Mouse (Mus musculus) forebrain, embryonic 11.5 days (tissue): ENCODE results near the gene Dirc2. TPM values are rescaled to one million over a fixed set of nuclear protein-coding genes. Genes with fewer than 3 reads are reported as not detected.

Experiments used
- ATAC-seq: fragments of 200-750 bp; cut with Nextera tagmentation; replicated peaks from 2 replicates; pipeline ENCODE4 v1.8.0; 2017; ENCODE audit warnings: moderate TSS enrichment; ENCODE audit not compliant: low FRiP score
- DNase-seq: peaks from one replicate; pipeline ENCODE4 v3.0.0-alpha.2; 2017; ENCODE audit warnings: low spot score
- H3K27ac ChIP-seq: fragments of 300-500 bp; sonication (generic); 2 replicates; pipeline ENCODE4 v1.5.1; 2014; ENCODE audit warnings: low read depth, low read length
- H3K27me3 ChIP-seq: fragments of 300-500 bp; sonication (generic); 2 replicates; pipeline ENCODE4 v1.6.1; 2014; ENCODE audit warnings: mild to moderate bottlenecking, low read length, mixed read lengths; ENCODE audit not compliant: control insufficient read depth, insufficient read depth
- H3K36me3 ChIP-seq: fragments of 300-500 bp; sonication (generic); 2 replicates; pipeline ENCODE4 v1.6.1; 2014; ENCODE audit warnings: mild to moderate bottlenecking, low read length, moderate library complexity, mixed read lengths; ENCODE audit not compliant: control insufficient read depth, insufficient read depth
- H3K4me1 ChIP-seq: fragments of 300-500 bp; sonication (generic); replicated peaks from 2 replicates; pipeline ENCODE4 v1.6.1; 2014; ENCODE audit warnings: low read length, mixed read lengths; ENCODE audit not compliant: control insufficient read depth, insufficient read depth
- H3K4me2 ChIP-seq: fragments of 300-500 bp; sonication (generic); 2 replicates; pipeline ENCODE4 v1.6.1; 2014; ENCODE audit warnings: low read depth, mild to moderate bottlenecking, low read length, moderate library complexity, mixed read lengths; ENCODE audit not compliant: severe bottlenecking
- H3K4me3 ChIP-seq: fragments of 300-500 bp; sonication (generic); 2 replicates; pipeline ENCODE4 v1.5.1; 2014; ENCODE audit warnings: low read depth, low read length
- H3K9ac ChIP-seq: fragments of 300-500 bp; sonication (generic); 2 replicates; pipeline ENCODE4 v1.6.1; 2014; ENCODE audit warnings: low read length
- H3K9me3 ChIP-seq: fragments of 300-500 bp; sonication (generic); 2 replicates; pipeline ENCODE4 v1.6.1; 2016; ENCODE audit warnings: low read length, mixed read lengths; ENCODE audit not compliant: control insufficient read depth
- WGBS: fragments of 180-500 bp; shearing (Covaris S2); extraction: QIAGEN DNeasy Blood & Tissue Kit; methylation state at CpG from one replicate; pipeline ENCODE4 v1.1.7; 2014; 5-methylcytosine and 5-hydroxymethylcytosine counted together
- polyA plus RNA-seq: library from polyadenylated mRNA; unstranded; fragments of >200 nt; fragmentation: Nextera tagmentation; extraction: Ambion mirVana; gene quantifications from 2 replicates; pipeline ENCODE4 v1.2.1, GENCODE M21; 2014

Dirc2 gene
- polyA plus RNA-seq, 1 experiment from 2014 or later = 13.9 TPM

DNA sequence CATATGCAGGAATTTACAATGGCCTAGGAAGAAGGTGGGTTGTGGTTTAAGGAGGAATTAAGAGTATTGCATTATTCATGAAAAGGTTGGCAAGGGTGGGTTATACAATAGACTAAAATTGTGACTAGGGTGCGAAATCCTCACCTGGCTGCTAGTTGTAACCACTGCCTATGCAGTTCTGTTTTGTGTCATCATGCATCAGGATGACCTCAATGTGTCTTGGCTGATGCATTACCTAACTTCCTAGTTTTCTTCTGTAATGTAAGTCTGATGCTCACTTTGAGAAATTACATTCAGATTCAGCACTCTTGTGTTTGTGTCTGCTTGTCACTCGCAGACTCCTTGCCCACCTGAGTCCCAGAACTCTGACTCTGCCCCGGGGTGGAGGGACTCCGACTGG, 17.3 kb downstream of the Dirc2 start:
- ATAC-seq (no peak), DNase-seq (no peak)
- no peaks in the 10 kb centered on the region for H3K4me1 ChIP-seq
- no peak overlapping the region for H3K4me2 ChIP-seq
- H3K4me3 ChIP-seq = no peak overlapping the region
- H3K9me3 ChIP-seq = no peaks in the 10 kb centered on the region
- no peaks in the 10 kb centered on the region for H3K36me3 ChIP-seq
- H3K27ac ChIP-seq = no peak overlapping the region
- WGBS = 92% methylated on average over 4 of the region's 4 CpGs
- H3K27me3 ChIP-seq = no peaks in the 10 kb centered on the region
- H3K9ac ChIP-seq = no peak overlapping the region

DNA sequence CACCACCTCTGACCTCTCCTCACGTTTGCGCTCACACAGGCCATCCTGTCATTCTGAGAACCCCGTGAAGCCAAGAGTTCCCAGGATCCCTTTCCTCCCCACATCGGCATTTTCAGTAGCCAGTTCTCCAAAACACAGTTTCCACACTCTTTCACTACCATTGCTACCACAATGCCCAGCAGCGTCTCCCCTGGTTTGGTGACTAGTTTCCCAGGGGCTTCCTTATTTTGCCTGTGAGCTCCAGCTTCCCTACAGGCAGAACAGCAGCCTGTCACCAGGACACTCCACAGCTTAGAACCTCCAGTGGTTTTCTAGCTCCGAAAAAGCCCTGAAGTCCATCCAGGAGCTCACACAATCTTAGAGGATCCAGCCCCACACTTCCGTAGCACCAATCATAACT, 19.8 kb downstream of the Dirc2 start:
- H3K27ac ChIP-seq = no peak overlapping the region
- ATAC-seq = no peak
- H3K4me3 ChIP-seq = no peak overlapping the region
- H3K4me1 ChIP-seq = no peaks in the 10 kb centered on the region
- H3K4me2 ChIP-seq = no peak overlapping the region
- WGBS = 82% methylated on average over 7 of the region's 7 CpGs
- no peaks in the 10 kb centered on the region for H3K36me3 ChIP-seq
- no peak overlapping the region for H3K9ac ChIP-seq
- no peaks in the 10 kb centered on the region for H3K9me3 ChIP-seq
- H3K27me3 ChIP-seq = no peaks in the 10 kb centered on the region
- no peak for DNase-seq

DNA sequence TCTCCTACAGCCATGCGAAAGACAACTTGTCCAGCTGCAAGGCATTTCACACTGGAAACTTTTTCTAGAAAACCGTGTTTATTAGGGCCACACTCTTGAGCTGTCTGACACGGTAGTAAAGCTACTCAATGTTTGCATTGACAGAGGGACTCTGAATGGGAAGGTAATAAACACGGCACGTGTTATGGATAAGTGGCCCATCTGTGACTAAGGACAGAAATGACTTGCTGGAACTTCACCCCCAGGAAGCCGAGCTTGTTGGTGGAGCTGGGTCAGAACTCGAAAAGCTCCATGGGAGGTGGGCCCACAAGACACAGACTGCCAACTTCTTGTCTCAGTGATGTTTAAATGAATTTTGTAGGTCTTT, 20.9 kb downstream of the Dirc2 start:
- H3K4me1 ChIP-seq = no peaks in the 10 kb centered on the region
- no peaks in the 10 kb centered on the region for H3K27me3 ChIP-seq
- H3K9ac ChIP-seq = no peak overlapping the region
- H3K4me3 ChIP-seq = no peak overlapping the region
- DNase-seq (no peak), ATAC-seq (no peak)
- no peak overlapping the region for H3K27ac ChIP-seq
- no peaks in the 10 kb centered on the region for H3K9me3 ChIP-seq
- H3K36me3 ChIP-seq = no peaks in the 10 kb centered on the region
- H3K4me2 ChIP-seq = no peak overlapping the region
- whole genome bisulfite sequencing = 95% methylated on average over 7 of the region's 7 CpGs

DNA sequence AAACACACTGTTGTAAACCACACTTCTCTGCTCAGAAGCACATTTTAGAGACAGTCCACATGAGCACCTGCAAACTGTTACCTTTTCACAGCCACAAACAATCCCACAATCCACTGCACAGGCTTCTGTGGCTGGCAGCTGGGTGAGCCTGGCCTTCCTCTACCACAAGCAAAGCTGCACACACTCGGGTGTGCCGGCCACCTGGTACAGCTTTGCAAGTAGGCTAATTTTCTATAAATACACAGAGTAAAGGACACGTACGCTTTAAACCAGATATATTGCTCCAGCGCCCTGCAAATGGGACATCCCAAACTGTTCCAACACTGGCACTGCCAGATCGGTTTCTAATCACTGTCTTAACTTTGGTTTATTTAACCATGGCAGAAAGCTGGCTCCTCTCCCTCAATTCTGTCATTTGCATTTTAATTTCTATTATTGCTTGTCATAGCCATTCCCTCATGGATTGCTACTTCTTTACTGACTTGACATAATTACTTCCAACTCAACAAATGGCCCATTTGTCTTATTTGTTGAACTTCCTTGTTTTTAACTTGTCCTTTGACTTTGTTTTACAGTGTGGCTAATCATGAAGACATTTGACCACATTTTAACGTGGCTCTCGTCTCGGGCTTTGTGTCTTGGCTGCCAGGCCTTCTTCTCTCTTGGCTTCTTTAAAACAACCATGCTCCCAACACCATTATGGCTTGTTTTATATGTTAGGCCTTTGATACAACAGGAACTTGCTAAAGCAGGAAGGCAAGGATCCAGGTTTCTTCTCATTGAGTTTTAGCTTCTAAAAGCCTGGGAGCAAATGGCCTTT, 21.5 kb downstream of the Dirc2 start:
- H3K9ac ChIP-seq = no peak overlapping the region
- WGBS = 90% methylated on average over 9 of the region's 9 CpGs
- ATAC-seq (no peak), DNase-seq (no peak)
- H3K4me2 ChIP-seq = no peak overlapping the region
- no peaks in the 10 kb centered on the region for H3K9me3 ChIP-seq
- H3K4me3 ChIP-seq = no peak overlapping the region
- no peak overlapping the region; the same call in 1 of the 2 replicates for H3K27ac ChIP-seq
- no peaks in the 10 kb centered on the region for H3K4me1 ChIP-seq
- no peaks in the 10 kb centered on the region for H3K36me3 ChIP-seq
- no peaks in the 10 kb centered on the region for H3K27me3 ChIP-seq

DNA sequence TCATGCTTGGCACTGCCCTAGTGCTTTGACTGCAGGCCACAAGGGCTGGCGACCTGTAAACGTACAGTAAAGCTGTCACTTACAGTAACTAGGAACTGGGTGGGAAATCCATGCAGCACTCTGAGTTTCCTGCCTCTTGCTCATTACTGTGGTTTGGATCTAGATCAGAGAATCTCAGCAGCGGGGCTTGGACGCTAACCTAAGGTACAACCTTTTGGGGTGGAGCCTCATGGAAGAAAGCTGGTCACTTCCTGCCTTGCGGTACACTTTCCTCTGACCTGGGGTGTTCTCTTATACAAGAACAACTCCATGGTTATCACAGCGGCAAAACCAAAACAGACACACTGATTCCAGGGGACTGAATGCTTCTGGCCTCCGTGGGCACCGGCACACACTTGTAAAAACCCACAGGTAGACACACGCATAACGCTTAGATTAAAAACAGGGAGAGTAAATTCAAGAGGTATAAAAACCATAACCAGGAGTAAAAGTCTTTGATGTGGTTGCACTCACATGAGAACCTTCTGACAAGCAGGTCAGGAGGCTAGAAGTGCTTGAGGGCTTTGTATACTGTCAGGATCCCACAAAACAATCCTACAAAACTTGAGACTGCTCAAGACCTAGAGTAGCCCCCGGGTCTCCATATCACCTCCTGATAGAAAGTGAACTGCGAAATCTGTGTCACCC, 26.8 kb downstream of the Dirc2 start:
- Histone ChIP-seq H3K27ac (no peak overlapping the region), H3K4me3 (no peak overlapping the region), H3K9me3 (no peaks in the 10 kb centered on the region), H3K9ac (no peak overlapping the region), H3K36me3 (no peaks in the 10 kb centered on the region), H3K27me3 (no peaks in the 10 kb centered on the region), H3K4me1 (no peaks in the 10 kb centered on the region), H3K4me2 (no peak overlapping the region)
- DNase-seq (no peak), ATAC-seq (no peak)
- 94% methylated on average over 12 of the region's 12 CpGs for WGBS

DNA sequence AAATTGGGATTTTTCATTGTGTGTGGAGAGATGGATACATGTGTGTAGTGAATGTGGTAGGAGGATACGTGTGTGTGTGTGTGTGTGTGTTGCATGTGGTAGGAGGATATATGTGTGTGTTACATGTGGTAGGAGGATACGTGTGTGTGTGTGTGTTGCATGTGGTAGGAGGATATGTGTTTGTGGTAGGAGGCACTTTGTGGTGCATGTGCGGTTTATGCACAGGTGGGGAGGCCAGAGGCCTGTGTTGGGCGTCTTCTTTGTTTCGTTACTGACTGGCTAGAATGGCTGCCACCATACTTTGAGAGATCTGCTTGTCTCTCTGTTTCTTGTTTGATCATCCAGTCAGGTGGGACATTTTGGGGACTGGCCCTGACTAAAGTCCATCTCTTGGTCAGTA, 27.5 kb downstream of the Dirc2 start:
- no peaks in the 10 kb centered on the region for H3K9me3 ChIP-seq
- no peak overlapping the region for H3K27ac ChIP-seq
- DNase-seq (no peak), ATAC-seq (no peak)
- WGBS = 94% methylated on average over 5 of the region's 5 CpGs
- no peaks in the 10 kb centered on the region for H3K4me1 ChIP-seq
- no peak overlapping the region for H3K4me3 ChIP-seq
- H3K27me3 ChIP-seq = no peaks in the 10 kb centered on the region
- H3K36me3 ChIP-seq = no peaks in the 10 kb centered on the region
- H3K9ac ChIP-seq = no peak overlapping the region
- H3K4me2 ChIP-seq = no peak overlapping the region

DNA sequence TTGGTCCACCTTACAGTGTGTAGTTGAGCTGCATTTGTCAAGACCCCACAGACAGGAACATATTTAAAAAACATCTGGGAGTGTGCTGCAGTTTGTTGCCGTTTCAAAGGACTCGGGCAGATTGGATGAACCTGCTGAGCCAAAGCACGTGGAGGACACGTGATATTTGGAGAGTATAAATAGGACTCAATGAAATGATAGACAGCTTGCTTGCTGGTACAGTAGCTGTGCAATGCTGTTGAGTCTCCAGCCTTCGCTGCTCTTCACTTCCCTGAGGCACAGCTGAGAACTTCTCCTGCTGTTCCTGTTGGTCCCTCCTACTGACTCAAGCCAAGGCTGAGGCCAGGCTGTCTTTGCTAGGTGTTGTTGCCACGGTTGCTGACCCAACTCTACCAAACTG, 28.2 kb downstream of the Dirc2 start:
- Histone ChIP-seq H3K4me1 (no peaks in the 10 kb centered on the region), H3K9me3 (no peaks in the 10 kb centered on the region), H3K4me2 (no peak overlapping the region), H3K4me3 (no peak overlapping the region), H3K27me3 (no peaks in the 10 kb centered on the region), H3K9ac (no peak overlapping the region), H3K27ac (no peak overlapping the region), H3K36me3 (no peaks in the 10 kb centered on the region)
- no peak for DNase-seq
- WGBS = 89% methylated on average over 6 of the region's 6 CpGs
- ATAC-seq = no peak

- DNase-seq (no peak), ATAC-seq (no peak)
- Histone ChIP-seq H3K9ac (no peak overlapping the region), H3K36me3 (no peaks in the 10 kb centered on the region), H3K4me1 (no peaks in the 10 kb centered on the region), H3K27me3 (no peaks in the 10 kb centered on the region), H3K4me3 (no peak overlapping the region), H3K4me2 (no peak overlapping the region), H3K9me3 (no peaks in the 10 kb centered on the region), H3K27ac (no peak overlapping the region)
- 79% methylated on average over 12 of the region's 12 CpGs for WGBS
Observed at GRCm38 (mm10) chr16:35740357-35740756, 28.8 kb downstream of the Dirc2 start.

DNA sequence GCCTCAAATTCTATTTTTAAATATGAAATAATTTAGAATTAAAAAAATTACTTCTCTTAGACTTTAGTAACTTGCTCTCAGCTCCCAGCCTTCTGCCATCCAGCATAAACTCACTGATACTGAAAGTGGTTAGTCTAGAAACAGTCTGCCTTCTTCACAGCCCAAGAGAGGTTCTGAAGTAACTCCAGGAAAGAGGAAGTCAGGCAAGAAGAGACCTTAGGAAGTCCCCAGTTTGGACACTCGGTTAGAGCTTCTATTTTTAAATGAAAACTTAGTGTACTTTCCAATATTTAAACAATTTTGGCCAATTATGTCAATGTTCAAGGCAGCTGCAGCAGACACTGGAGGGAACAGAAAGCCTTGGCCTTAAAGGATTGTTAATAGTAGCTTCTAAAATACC, 29.6 kb downstream of the Dirc2 start:
- no peak for DNase-seq
- WGBS = 85% methylated on average over 1 of the region's 1 CpGs
- Histone ChIP-seq H3K36me3 (no peaks in the 10 kb centered on the region), H3K4me3 (no peak overlapping the region), H3K27ac (no peak overlapping the region), H3K9me3 (no peaks in the 10 kb centered on the region), H3K4me2 (no peak overlapping the region), H3K27me3 (no peaks in the 10 kb centered on the region), H3K4me1 (no peaks in the 10 kb centered on the region), H3K9ac (no peak overlapping the region)
- no peak for ATAC-seq
